Mouse (Mus musculus): ENCODE measurements around the gene Tssc4.

DNA sequence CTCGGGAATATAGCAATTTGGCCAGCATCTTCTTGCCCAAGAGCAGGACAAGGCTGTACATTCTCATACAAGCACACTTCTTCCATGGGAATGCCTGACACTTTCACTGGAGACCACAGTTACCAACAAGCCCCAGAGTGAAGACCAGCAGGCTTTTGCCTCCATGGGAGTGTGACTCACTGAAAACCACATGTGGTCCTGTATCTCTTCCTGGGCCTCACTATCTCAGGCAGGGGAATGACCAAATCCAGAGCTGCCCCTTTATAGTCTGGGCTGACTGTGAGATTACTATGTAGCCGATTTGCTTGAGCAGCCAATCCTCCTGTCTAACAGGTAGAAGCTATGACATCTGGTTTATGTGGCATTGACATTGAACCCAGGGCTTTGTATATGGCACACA is 14.7 kb downstream of the Tssc4 start:
- TF ChIP-seq CTCF (IDR thresholded peaks at IDR 0.05; ENCODE audit: low read depth) (no peak), EP300 (IDR thresholded peaks at IDR 0.05; ENCODE audit: low read depth) (no peak)
